ENCODE assay signal across 12 mouse cellular contexts in the genomic region with DNA sequence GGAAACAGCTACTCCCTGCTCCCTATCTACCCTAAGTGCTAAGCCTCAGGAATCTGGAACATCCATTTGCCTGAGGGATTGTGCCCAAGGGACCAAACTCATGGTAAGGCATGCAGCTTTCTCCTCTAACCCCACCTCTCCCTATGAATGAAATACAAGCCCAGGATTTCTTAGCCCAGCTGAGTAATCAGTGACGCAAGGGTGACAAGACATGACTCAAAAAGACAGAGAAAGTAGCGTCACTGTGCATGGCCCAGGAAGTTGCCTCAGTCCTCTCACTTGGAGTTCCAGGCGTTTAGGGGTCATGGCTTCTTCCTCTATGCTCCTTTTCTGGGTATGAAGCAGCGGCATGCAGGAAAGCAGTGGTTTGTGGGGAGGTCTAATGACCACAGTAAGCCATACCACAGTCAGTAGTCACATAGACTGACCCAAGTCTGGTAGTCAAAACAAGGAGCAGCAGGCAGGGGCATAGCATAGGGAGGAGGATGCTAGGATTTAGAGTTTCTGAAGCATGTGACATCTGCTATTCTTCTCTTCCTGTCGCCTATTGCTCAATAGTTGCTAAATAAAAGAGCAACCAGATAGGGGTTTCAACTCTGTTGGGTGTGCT.
DNase-seq lines count a peak whose midpoint lies in the region; ATAC-seq and TF ChIP-seq lines count a peak whose summit lies in the region.
"Had no signal": no experiment of that assay in that cellular context is flagged by ENCODE, and none has a peak within 500 bp of the region (broad histone marks: within the 10 kb centered on the region; RNA-seq: fewer than 3 reads in every experiment).

No protein-coding gene starts in this region.

- H3K4me1 ChIP-seq in lung, embryonic 14.5 days (ENCODE audit: insufficient read depth) = peaks cover 12% of the 10 kb centered on the region
- no peaks in the 10 kb centered on the region for H3K4me1 ChIP-seq in liver, embryonic 16.5 days (ENCODE audit: control insufficient read depth, low read depth, low read length)
- H3K4me1 ChIP-seq: forebrain, embryonic 12.5 days; hindbrain, embryonic 15.5 days; midbrain, embryonic 12.5 days had no signal

- TF ChIP-seq CTCF in lung, embryonic 14.5 days (IDR thresholded peaks at IDR 0.05; ENCODE audit: low read depth) = no peak

- no peaks in the 10 kb centered on the region for H3K27me3 ChIP-seq in lung, embryonic 14.5 days (ENCODE audit: insufficient read depth, low read length)
- H3K27me3 ChIP-seq in liver, embryonic 16.5 days (ENCODE audit: control insufficient read depth, insufficient read depth, low read depth, low read length) = no peaks in the 10 kb centered on the region
- H3K27me3 ChIP-seq: forebrain, embryonic 12.5 days; hindbrain, embryonic 15.5 days; midbrain, embryonic 12.5 days had no signal

- H3K4me2 ChIP-seq in lung, embryonic 14.5 days = no peak overlapping the region
- no peak overlapping the region for H3K4me2 ChIP-seq in liver, embryonic 16.5 days (ENCODE audit: low read depth, low read length)
- H3K4me2 ChIP-seq: forebrain, embryonic 12.5 days; hindbrain, embryonic 15.5 days; midbrain, embryonic 12.5 days had no signal

- H3K9ac ChIP-seq in lung, embryonic 14.5 days = no peak overlapping the region
- no peak overlapping the region for H3K9ac ChIP-seq in liver, embryonic 16.5 days (ENCODE audit: low read depth, low read length)
- H3K9ac ChIP-seq: forebrain, embryonic 12.5 days; hindbrain, embryonic 15.5 days; midbrain, embryonic 12.5 days had no signal

- H3K36me3 ChIP-seq in lung, embryonic 14.5 days (ENCODE audit: insufficient read depth) = no peaks in the 10 kb centered on the region
- no peaks in the 10 kb centered on the region for H3K36me3 ChIP-seq in liver, embryonic 16.5 days (ENCODE audit: control insufficient read depth, insufficient read depth)
- H3K36me3 ChIP-seq: forebrain, embryonic 12.5 days; hindbrain, embryonic 15.5 days; midbrain, embryonic 12.5 days had no signal

- H3K9me3 ChIP-seq in lung, embryonic 14.5 days (ENCODE audit: low read depth, low read length) = no peaks in the 10 kb centered on the region
- no peaks in the 10 kb centered on the region for H3K9me3 ChIP-seq in liver, embryonic 16.5 days (replicated peaks; ENCODE audit: control insufficient read depth, low read length)
- H3K9me3 ChIP-seq: forebrain, embryonic 12.5 days; hindbrain, embryonic 15.5 days; midbrain, embryonic 12.5 days had no signal

- H3K4me3 ChIP-seq in lung, embryonic 14.5 days (ENCODE audit: low read depth, low read length) = no peak overlapping the region
- no peak overlapping the region for H3K4me3 ChIP-seq in liver, embryonic 16.5 days (ENCODE audit: low read depth, low read length)
- H3K4me3 ChIP-seq: forebrain, embryonic 12.5 days; hindbrain, embryonic 15.5 days; midbrain, embryonic 12.5 days had no signal

- peak; percentile 30 for ATAC-seq in lung, embryonic 14.5 days (ENCODE audit: insufficient read depth)
- ATAC-seq in liver, embryonic 16.5 days (ENCODE audit: low read depth) = peak; percentile 48

- no peak overlapping the region for H3K27ac ChIP-seq in lung, embryonic 14.5 days (ENCODE audit: low read depth)
- H3K27ac ChIP-seq in liver, embryonic 16.5 days (ENCODE audit: low read length) = no peak overlapping the region
- H3K27ac ChIP-seq: forebrain, embryonic 12.5 days; hindbrain, embryonic 15.5 days; midbrain, embryonic 12.5 days had no signal

- WGBS in lung, embryonic 14.5 days = 56% methylated on average over 5 of the region's 5 CpGs
- 23% methylated on average over 5 of the region's 5 CpGs for WGBS in liver, embryonic 16.5 days (ENCODE audit: insufficient replicate concordance)

- DNase-seq in lung, embryonic 14.5 days = peak; percentile 34
- no peak for DNase-seq in lung, postnatal 25 days (ENCODE audit: low spot score)
- DNase-seq in fibroblast of lung, adult 2 months (ENCODE audit: low read depth) = peak; percentile 95
- DNase-seq in skeletal muscle tissue, adult 2 months (ENCODE audit: low read depth, low spot score) = peak; percentile 66
- no peak for DNase-seq in ovary, postnatal 14 days (ENCODE audit: low spot score)
- no peak for DNase-seq in frontal cortex, postnatal 10 days (ENCODE audit: low spot score in 2 of 2)
- DNase-seq: cerebellum, adult 18-20 months; thymus, postnatal 36 days had no signal

Comparison
In these comparisons a context has a peak if more than half of its experiments do, and no peak if none do; other contexts are left out.
1. DNase-seq: peak in lung, embryonic 14.5 days (single experiment), fibroblast of lung, adult 2 months (single experiment) and skeletal muscle tissue, adult 2 months (single experiment); none in lung, postnatal 25 days (single experiment), ovary, postnatal 14 days (single experiment) and frontal cortex, postnatal 10 days (0 of 2).